Mouse (Mus musculus): ENCODE data around the gene Rpia. TPM values are rescaled to one million over a fixed set of nuclear protein-coding genes. Genes with fewer than 3 reads are reported as not detected.

Gene Rpia
- polyA plus RNA-seq, 1 experiment from 2014 or later, result 1.4 TPM

GRCm38 (mm10) chr6:70821566-70821965, 29.5 kb upstream of the Rpia start:
- Histone ChIP-seq H3K4me3 (no peak overlapping the region), H3K36me3 (no peaks in the 10 kb centered on the region), H3K9ac (no peak overlapping the region), H3K27ac (peak overlapping the region; percentile 71), H3K4me1 (replicated peaks) (peaks cover 20% of the 10 kb centered on the region), H3K4me2 (no peak overlapping the region), H3K27me3 (no peaks in the 10 kb centered on the region), H3K9me3 (replicated peaks) (no peaks in the 10 kb centered on the region)
- 55% methylated on average over 2 of the region's 2 CpGs for WGBS
- ATAC-seq (replicated peaks; ENCODE audit: insufficient number of reproducible peaks, insufficient read depth, low FRiP score, low read depth), result no peak

DNA sequence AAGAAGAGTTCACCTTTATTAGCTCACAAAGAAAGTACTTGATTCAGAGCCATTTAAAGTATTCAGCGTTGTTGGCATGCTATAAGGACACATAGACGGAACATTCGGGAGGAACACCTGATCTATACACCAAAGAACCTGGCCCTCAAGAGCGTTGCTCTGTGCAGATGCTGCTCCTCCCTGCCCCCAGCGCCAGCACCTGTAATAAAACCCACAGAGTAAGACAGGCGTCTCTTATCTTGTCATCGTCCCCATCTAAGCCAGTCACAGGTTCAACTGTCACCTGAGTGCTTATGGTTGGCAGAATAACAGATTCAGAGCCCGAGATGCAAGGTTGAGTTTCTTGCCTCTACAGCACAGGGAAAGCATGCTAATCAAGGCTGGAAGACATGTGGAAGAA, 23.4 kb upstream of the Rpia start:
- Histone ChIP-seq H3K27ac (no peak overlapping the region), H3K36me3 (no peaks in the 10 kb centered on the region), H3K4me1 (replicated peaks) (peaks cover 5% of the 10 kb centered on the region), H3K27me3 (no peaks in the 10 kb centered on the region), H3K4me2 (no peak overlapping the region), H3K4me3 (no peak overlapping the region), H3K9ac (no peak overlapping the region), H3K9me3 (replicated peaks) (no peaks in the 10 kb centered on the region)
- WGBS, result 75% methylated on average over 8 of the region's 8 CpGs
- no peak; the same call in 1 of the 2 replicates for ATAC-seq (replicated peaks; ENCODE audit: insufficient number of reproducible peaks, insufficient read depth, low FRiP score, low read depth)

- Histone ChIP-seq H3K4me2 (no peak overlapping the region), H3K9ac (no peak overlapping the region), H3K36me3 (no peaks in the 10 kb centered on the region), H3K27ac (no peak overlapping the region), H3K9me3 (replicated peaks) (no peaks in the 10 kb centered on the region), H3K4me1 (replicated peaks) (peaks cover 5% of the 10 kb centered on the region), H3K27me3 (no peaks in the 10 kb centered on the region), H3K4me3 (no peak overlapping the region)
- no peak for ATAC-seq (replicated peaks; ENCODE audit: insufficient number of reproducible peaks, insufficient read depth, low FRiP score, low read depth)
- WGBS, result 84% methylated on average over 4 of the region's 4 CpGs
Measured at GRCm38 (mm10) chr6:70814629-70814950, 22.6 kb upstream of the Rpia start.

DNA sequence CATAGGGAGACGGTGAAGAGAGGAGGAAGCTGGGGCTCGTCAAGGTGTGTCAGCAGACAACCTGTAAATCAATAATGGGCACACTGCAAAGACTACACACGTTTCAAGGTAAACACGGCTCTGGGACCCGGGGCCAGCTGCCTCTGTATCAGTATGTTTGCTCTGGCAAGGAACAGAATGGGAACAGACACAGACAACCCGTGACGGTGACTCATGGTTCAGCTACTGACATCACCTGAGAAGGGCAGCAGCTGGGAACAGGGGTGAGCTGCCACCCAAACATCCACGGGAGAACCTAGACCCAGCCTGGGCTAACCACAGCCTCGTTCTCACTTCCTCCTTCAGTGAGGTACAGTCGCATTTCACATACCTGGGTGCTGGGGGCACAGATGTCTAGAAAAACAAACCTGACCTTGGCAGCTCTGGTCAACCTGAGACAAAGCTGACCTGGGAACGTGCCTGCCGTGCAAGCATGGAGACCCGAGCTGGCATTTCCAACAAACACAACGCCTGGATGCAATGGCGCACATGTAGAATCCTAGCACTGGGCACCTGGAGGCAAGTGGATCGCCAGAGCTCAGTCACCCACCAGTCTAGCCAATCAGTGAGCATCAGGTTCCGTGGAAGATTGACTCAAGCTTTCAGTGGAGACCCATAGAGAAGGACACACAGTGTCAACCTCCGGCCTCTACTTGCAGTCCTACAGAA, 22.0 kb upstream of the Rpia start:
- Histone ChIP-seq H3K27me3 (no peaks in the 10 kb centered on the region), H3K27ac (no peak overlapping the region), H3K4me1 (replicated peaks) (peaks cover 9% of the 10 kb centered on the region), H3K4me2 (no peak overlapping the region), H3K36me3 (no peaks in the 10 kb centered on the region), H3K9me3 (replicated peaks) (no peaks in the 10 kb centered on the region), H3K4me3 (no peak overlapping the region), H3K9ac (no peak overlapping the region)
- no peak for ATAC-seq (replicated peaks; ENCODE audit: insufficient number of reproducible peaks, insufficient read depth, low FRiP score, low read depth)
- 76% methylated on average over 18 of the region's 18 CpGs for WGBS

GRCm38 (mm10) chr6:70812526-70812895, 20.5 kb upstream of the Rpia start:
- Histone ChIP-seq H3K36me3 (no peaks in the 10 kb centered on the region), H3K4me2 (no peak overlapping the region), H3K9me3 (replicated peaks) (no peaks in the 10 kb centered on the region), H3K4me3 (no peak overlapping the region), H3K9ac (no peak overlapping the region), H3K4me1 (replicated peaks) (peaks cover 9% of the 10 kb centered on the region), H3K27me3 (no peaks in the 10 kb centered on the region), H3K27ac (peak overlapping the region; percentile 67)
- peak; percentile 36 for ATAC-seq (replicated peaks; ENCODE audit: insufficient number of reproducible peaks, insufficient read depth, low FRiP score, low read depth)
- WGBS, result 18% methylated on average over 4 of the region's 4 CpGs

GRCm38 (mm10) chr6:70811557-70812525, 19.8 kb upstream of the Rpia start:
- Histone ChIP-seq H3K4me3 (no peak overlapping the region), H3K4me2 (no peak overlapping the region), H3K27me3 (no peaks in the 10 kb centered on the region), H3K36me3 (no peaks in the 10 kb centered on the region), H3K27ac (peak overlapping the region; percentile 67), H3K4me1 (replicated peaks) (peaks cover 9% of the 10 kb centered on the region), H3K9ac (no peak overlapping the region), H3K9me3 (replicated peaks) (no peaks in the 10 kb centered on the region)
- 15% methylated on average over 6 of the region's 6 CpGs for WGBS
- no peak for ATAC-seq (replicated peaks; ENCODE audit: insufficient number of reproducible peaks, insufficient read depth, low FRiP score, low read depth)

DNA sequence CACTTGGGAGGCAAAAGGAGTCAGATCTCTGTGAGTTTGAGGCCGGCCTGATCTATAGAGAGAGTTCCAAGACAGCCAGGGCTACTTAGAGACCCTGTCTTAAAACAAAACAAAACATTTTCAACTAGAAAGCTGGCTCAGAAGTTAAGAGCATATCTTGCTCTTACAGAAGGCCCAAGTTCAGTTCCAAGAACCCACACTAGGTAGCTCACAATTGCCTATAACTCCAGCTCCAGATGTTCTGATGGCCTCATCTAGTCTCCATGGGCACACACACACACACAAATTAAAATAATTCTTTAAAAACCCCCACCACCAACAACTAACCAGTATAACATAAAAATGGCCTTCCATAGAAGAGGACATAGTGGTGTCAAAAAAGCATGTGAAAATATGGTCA, 18.5 kb upstream of the Rpia start:
- no peak for ATAC-seq (replicated peaks; ENCODE audit: insufficient number of reproducible peaks, insufficient read depth, low FRiP score, low read depth)
- Histone ChIP-seq H3K4me2 (no peak overlapping the region), H3K9me3 (replicated peaks) (no peaks in the 10 kb centered on the region), H3K4me3 (no peak overlapping the region), H3K27ac (no peak overlapping the region), H3K9ac (no peak overlapping the region), H3K4me1 (replicated peaks) (peaks cover 12% of the 10 kb centered on the region), H3K36me3 (no peaks in the 10 kb centered on the region), H3K27me3 (no peaks in the 10 kb centered on the region)
- 83% methylated on average over 1 of the region's 1 CpGs for WGBS

DNA sequence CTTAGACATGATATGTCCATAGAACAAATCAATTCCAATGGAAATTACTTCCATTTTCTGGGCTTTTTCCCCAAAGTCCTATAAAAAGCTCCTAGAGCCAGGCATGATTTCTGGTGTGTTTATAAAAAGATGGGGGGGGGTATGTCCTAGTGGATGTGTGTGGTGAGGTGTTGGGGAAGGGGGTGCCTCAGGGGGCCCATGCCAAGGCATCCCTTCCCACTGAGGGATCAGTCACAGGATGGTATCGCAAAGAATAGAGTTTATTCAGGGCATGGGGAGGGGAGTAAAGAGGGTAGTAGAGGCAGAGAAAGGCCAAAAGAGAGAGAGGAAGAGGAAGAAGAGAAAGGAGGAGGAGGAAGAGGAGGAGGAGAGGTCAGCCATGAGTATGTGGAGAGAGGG, 14.5 kb upstream of the Rpia start:
- ATAC-seq (replicated peaks; ENCODE audit: insufficient number of reproducible peaks, insufficient read depth, low FRiP score, low read depth), result no peak
- Histone ChIP-seq H3K36me3 (no peaks in the 10 kb centered on the region), H3K4me2 (no peak overlapping the region), H3K9me3 (replicated peaks) (no peaks in the 10 kb centered on the region), H3K9ac (no peak overlapping the region), H3K27ac (no peak overlapping the region), H3K27me3 (no peaks in the 10 kb centered on the region), H3K4me1 (replicated peaks) (peaks cover 12% of the 10 kb centered on the region), H3K4me3 (no peak overlapping the region)
- WGBS, result 54% methylated on average over 1 of the region's 1 CpGs

DNA sequence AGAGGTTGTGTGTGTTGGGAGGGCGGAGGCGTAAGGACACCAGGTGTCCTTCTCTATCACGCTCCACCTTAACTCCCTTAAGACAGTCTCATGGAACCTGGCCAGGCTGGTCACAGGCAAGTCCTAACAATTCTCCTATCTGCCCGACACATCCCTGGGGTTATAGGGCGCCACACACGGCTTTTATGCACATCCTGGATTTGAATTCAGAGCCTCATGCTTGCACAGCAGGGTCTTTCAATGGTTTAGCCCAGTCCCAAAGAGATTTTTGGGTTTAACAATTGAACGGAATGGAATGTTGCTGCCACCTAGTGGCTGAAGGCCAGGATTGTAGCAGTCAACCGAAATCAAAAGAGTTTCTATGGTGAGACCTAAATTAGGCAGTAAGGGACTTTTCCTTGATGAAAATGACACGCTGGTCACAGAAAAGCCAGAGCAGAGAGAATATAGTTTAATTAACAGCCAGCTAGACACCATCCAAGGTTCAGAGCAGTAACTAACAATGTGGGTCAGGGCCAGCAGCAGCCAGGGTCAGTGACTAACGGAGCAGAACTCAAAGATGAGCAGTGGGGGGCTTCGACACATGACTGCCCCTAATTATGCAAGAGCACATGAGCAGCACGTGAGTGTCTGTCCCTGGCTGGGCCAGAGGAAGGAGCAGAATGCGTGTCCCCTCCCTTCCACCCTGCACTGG, 13.9 kb upstream of the Rpia start:
- no peak overlapping the region for H3K27ac ChIP-seq
- ATAC-seq (replicated peaks; ENCODE audit: insufficient number of reproducible peaks, insufficient read depth, low FRiP score, low read depth), result peak; percentile 56; the same call in 1 of the 2 replicates
- peak overlapping the region; percentile 28 for H3K4me3 ChIP-seq
- WGBS, result 18% methylated on average over 13 of the region's 13 CpGs
- H3K27me3 ChIP-seq, result no peaks in the 10 kb centered on the region
- no peak overlapping the region; the same call in 1 of the 2 replicates for H3K9ac ChIP-seq
- no peaks in the 10 kb centered on the region for H3K36me3 ChIP-seq
- no peaks in the 10 kb centered on the region for H3K9me3 ChIP-seq (replicated peaks)
- peak overlapping the region; percentile 59 for H3K4me2 ChIP-seq
- H3K4me1 ChIP-seq (replicated peaks), result peaks cover 12% of the 10 kb centered on the region

DNA sequence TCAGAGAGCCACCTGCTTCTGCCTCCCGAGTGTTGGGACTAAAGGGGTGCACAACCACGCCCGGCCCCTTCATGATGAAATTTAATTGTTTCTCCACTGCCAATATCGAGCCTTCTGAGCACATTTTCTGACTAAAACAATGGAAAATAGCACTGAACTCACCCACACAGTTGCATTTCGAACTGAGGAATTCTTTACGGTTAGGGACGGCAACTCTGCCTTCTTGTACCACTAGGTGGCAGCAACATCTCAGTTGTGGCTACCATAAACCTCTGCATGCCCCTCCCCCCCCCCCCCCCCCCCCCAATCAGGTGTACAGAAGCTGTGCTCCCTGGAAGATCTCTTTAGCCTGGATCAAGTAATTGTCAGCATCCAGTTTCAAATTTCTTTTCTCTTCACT, 13.2 kb upstream of the Rpia start:
- no peak overlapping the region for H3K27ac ChIP-seq
- no peaks in the 10 kb centered on the region for H3K27me3 ChIP-seq
- H3K9me3 ChIP-seq (replicated peaks), result no peaks in the 10 kb centered on the region
- no peaks in the 10 kb centered on the region for H3K36me3 ChIP-seq
- H3K4me1 ChIP-seq (replicated peaks), result peaks cover 12% of the 10 kb centered on the region
- WGBS, result 13% methylated on average over 7 of the region's 7 CpGs
- no peak overlapping the region for H3K9ac ChIP-seq
- H3K4me3 ChIP-seq, result peak overlapping the region; percentile 28; the same call in 1 of the 2 replicates
- peak overlapping the region; percentile 59 for H3K4me2 ChIP-seq
- peak; percentile 61; the same call in 1 of the 2 replicates for ATAC-seq (replicated peaks; ENCODE audit: insufficient number of reproducible peaks, insufficient read depth, low FRiP score, low read depth)

DNA sequence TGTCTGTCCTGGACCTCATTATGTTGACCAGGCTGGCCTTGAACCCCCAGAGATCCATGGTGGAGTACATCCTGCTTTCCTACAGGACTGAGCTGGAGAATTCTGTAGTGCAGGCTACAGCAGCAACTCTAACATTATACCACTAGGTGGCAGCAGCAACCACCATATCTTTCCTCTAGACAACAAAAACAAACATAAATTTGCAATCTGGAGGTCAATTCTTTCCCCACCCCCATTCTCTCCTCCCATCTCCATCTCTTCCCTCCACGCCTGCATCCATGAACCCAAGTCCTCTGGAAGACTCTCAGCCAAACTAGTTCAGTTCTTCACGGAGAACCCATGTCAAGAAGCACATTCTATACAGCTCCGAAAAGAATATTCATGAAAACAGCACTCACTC, 12.6 kb upstream of the Rpia start:
- Histone ChIP-seq H3K4me2 (peak overlapping the region; percentile 51), H3K4me3 (no peak overlapping the region), H3K36me3 (no peaks in the 10 kb centered on the region), H3K9me3 (replicated peaks) (no peaks in the 10 kb centered on the region), H3K27me3 (no peaks in the 10 kb centered on the region), H3K27ac (no peak overlapping the region), H3K4me1 (replicated peaks) (peaks cover 12% of the 10 kb centered on the region), H3K9ac (no peak overlapping the region)
- 0 out of 2 replicates have a peak, but pooled peaks have one; percentile 19 for ATAC-seq (replicated peaks; ENCODE audit: insufficient number of reproducible peaks, insufficient read depth, low FRiP score, low read depth)
- 19% methylated on average over 3 of the region's 3 CpGs for WGBS

Data from heart, embryonic 15.5 days (tissue).